Comparison of ENCODE assay signal across 22 mouse cellular contexts in the genomic region with DNA sequence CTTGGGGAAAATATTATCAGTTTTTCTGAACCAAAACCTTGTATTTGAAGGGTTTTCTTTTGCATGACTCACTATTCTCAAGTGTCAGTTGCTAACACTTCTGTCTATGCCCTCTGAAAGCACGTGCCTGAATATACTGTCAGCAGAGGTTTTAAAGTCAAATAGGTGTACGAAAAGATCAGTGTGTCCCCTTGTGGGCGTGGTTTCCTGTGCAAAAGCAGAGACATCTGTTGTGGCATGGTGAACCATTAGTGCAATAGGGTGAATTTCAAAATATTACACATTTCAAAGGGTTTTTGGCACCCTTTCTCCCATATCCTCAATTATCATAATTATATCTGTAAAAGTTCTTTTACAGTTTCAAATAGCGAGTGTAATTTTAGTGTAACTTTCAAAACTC.
DNase-seq lines count a peak whose midpoint lies in the region; ATAC-seq and TF ChIP-seq lines count a peak whose summit lies in the region.
"Had no signal": no experiment of that assay in that cellular context is flagged by ENCODE, and none has a peak within 500 bp of the region (broad histone marks: within the 10 kb centered on the region; RNA-seq: fewer than 3 reads in every experiment).

No protein-coding gene starts in this region.

- no peak for ATAC-seq in lung, postnatal 0 days
- ATAC-seq in granulocyte monocyte progenitor cell, adult 5-6 weeks (replicated peaks; ENCODE audit: poor library complexity, severe bottlenecking), result peak; percentile 95
- ATAC-seq in megakaryocyte progenitor cell, adult 5-6 weeks (replicated peaks; ENCODE audit: poor library complexity), result peak; percentile 80
- no peak for ATAC-seq in forebrain, embryonic 16.5 days
- ATAC-seq: forebrain, embryonic 14.5 days; forebrain, postnatal 0 days had no signal

- TF ChIP-seq EP300 in lung, postnatal 0 days (IDR thresholded peaks at IDR 0.05), result no peak

- peak; percentile 23 for DNase-seq in lung, postnatal 0 days (ENCODE audit: low spot score)
- no peak for DNase-seq in lung, postnatal 10 days
- DNase-seq in left cerebral cortex, postnatal 4 days, result no peak
- DNase-seq: adrenal gland, adult 8-10 months; adrenal gland, postnatal 14 days; adrenal gland, postnatal 36 days; cerebellum, adult 11-12 months; cerebellum, adult 2 months; cerebellum, adult 9-10 months; cerebellum, postnatal 10 days; cerebellum, postnatal 25 days; embryo, embryonic 11 days; forebrain, postnatal 0 days had no signal

- no peak overlapping the region for H3K4me2 ChIP-seq in lung, postnatal 0 days (replicated peaks; ENCODE audit: low read depth, low read length)
- no peak overlapping the region for H3K4me2 ChIP-seq in forebrain, embryonic 16.5 days (ENCODE audit: low read length)
- H3K4me2 ChIP-seq: embryonic facial prominence, embryonic 13.5 days; embryonic facial prominence, embryonic 15.5 days; forebrain, embryonic 12.5 days had no signal

- H3K27ac ChIP-seq in lung, postnatal 0 days (ENCODE audit: low read length), result no peak overlapping the region
- H3K27ac ChIP-seq in forebrain, embryonic 16.5 days (ENCODE audit: low read length), result no peak overlapping the region
- H3K27ac ChIP-seq: embryonic facial prominence, embryonic 13.5 days; embryonic facial prominence, embryonic 15.5 days; forebrain, embryonic 10.5 days; forebrain, embryonic 12.5 days had no signal

- no peaks in the 10 kb centered on the region for H3K27me3 ChIP-seq in lung, postnatal 0 days (replicated peaks; ENCODE audit: insufficient read depth, low read length)
- no peaks in the 10 kb centered on the region for H3K27me3 ChIP-seq in forebrain, embryonic 16.5 days (replicated peaks; ENCODE audit: control insufficient read depth, insufficient read depth, low read length)
- H3K27me3 ChIP-seq: embryonic facial prominence, embryonic 13.5 days; embryonic facial prominence, embryonic 15.5 days; forebrain, embryonic 12.5 days had no signal

- intact Hi-C loops in left cerebral cortex, postnatal 4 days (cut with DNase I), result loop anchor here (10.0 kb wide), 1 partner anchor 119 kb away; the partner anchor contains the start of gene Epha7

- H3K4me3 ChIP-seq in lung, postnatal 0 days (ENCODE audit: low read depth, low read length), result no peak overlapping the region
- H3K4me3 ChIP-seq in forebrain, embryonic 16.5 days (replicated peaks; ENCODE audit: low read length), result no peak overlapping the region
- H3K4me3 ChIP-seq: embryonic facial prominence, embryonic 13.5 days; embryonic facial prominence, embryonic 15.5 days; erythroblast, embryonic 14.5 days; forebrain, embryonic 10.5 days; forebrain, embryonic 12.5 days had no signal

- no peak overlapping the region for H3K9ac ChIP-seq in lung, postnatal 0 days (replicated peaks; ENCODE audit: low read depth)
- H3K9ac ChIP-seq in forebrain, embryonic 16.5 days (replicated peaks; ENCODE audit: low read depth, low read length), result no peak overlapping the region
- H3K9ac ChIP-seq: embryonic facial prominence, embryonic 13.5 days; embryonic facial prominence, embryonic 15.5 days; forebrain, embryonic 12.5 days; forebrain, postnatal 0 days had no signal

- TF ChIP-seq CTCF in lung, postnatal 0 days (IDR thresholded peaks at IDR 0.05), result no peak

- no peaks in the 10 kb centered on the region for H3K4me1 ChIP-seq in lung, postnatal 0 days (ENCODE audit: insufficient read depth, low read depth, low read length)
- H3K4me1 ChIP-seq in forebrain, embryonic 16.5 days (replicated peaks; ENCODE audit: control insufficient read depth, insufficient read depth, low read length), result peaks cover 9% of the 10 kb centered on the region
- H3K4me1 ChIP-seq: embryonic facial prominence, embryonic 13.5 days; embryonic facial prominence, embryonic 15.5 days had no signal

- WGBS in lung, postnatal 0 days, result 59% methylated on average over 4 of the region's 4 CpGs
- WGBS in forebrain, embryonic 16.5 days, result 82% methylated on average over 4 of the region's 4 CpGs

- no peaks in the 10 kb centered on the region for H3K36me3 ChIP-seq in lung, postnatal 0 days (ENCODE audit: insufficient read depth, low read length)
- H3K36me3 ChIP-seq in forebrain, embryonic 16.5 days (ENCODE audit: control insufficient read depth, insufficient read depth), result no peaks in the 10 kb centered on the region
- H3K36me3 ChIP-seq: embryonic facial prominence, embryonic 15.5 days; forebrain, embryonic 12.5 days had no signal

- no peaks in the 10 kb centered on the region for H3K9me3 ChIP-seq in lung, postnatal 0 days (ENCODE audit: low read length)
- H3K9me3 ChIP-seq in forebrain, embryonic 16.5 days (ENCODE audit: control insufficient read depth, low read length), result no peaks in the 10 kb centered on the region
- H3K9me3 ChIP-seq: embryonic facial prominence, embryonic 13.5 days; embryonic facial prominence, embryonic 15.5 days; forebrain, embryonic 10.5 days; forebrain, embryonic 12.5 days had no signal

Comparison
In these comparisons a context has a peak if more than half of its experiments do, and no peak if none do; other contexts are left out.
1. ATAC-seq: peak in granulocyte monocyte progenitor cell, adult 5-6 weeks (single experiment) and megakaryocyte progenitor cell, adult 5-6 weeks (single experiment); none in lung, postnatal 0 days (single experiment) and forebrain, embryonic 16.5 days (single experiment).